Mouse (Mus musculus) erythroblast, embryonic 14.5 days (primary cell): ENCODE results near the gene Vdr.

ENCODE experiments used
- GATA1 ChIP-seq: IDR thresholded peaks from 2 replicates; pipeline ENCODE4 v1.6.1; 2012; ENCODE audit warnings: low read length, inconsistent platforms, mixed read lengths
- TAL1 ChIP-seq: IDR thresholded peaks from 3 replicates; pipeline ENCODE4 v1.6.1; 2012; ENCODE audit warnings: low read length, inconsistent platforms, mixed read lengths

GRCm38 (mm10) chr15:97954671-97955070 lies 44.2 kb upstream of the Vdr start:
- TF ChIP-seq GATA1 (no peak), TAL1 (no peak)
